Mouse (Mus musculus): ENCODE measurements at regions not wholly inside any gene's neighbourhood (a gene's known extent, or its start where the extent isn't known, plus 50 kb on each side); places are given as distances from the start of the nearest gene placed in this dataset.

DNA sequence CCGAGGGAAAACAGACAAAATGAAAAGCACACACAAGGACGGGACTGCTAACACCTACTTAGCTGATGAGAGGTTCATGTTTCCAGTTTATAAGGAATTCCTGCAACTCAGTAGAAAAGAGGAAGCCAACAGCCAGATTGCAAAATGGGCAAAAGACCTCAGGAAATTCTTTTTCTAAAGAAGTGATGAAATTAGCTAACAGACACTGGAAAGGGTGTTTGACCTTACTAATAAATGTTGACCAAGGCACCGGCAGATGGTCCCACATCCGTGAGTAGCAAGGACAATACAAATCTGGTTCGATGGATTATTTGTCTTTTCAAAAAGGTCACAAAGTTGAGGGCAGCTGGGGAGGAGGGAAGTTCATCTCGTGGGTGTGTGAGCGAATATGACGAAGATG, 93.3 kb downstream of the Atxn7l3b start:
- no peak for TF ChIP-seq CTCF (IDR thresholded peaks at IDR 0.05)
- H3K4me1 ChIP-seq (ENCODE audit: insufficient read depth, low read length): no peaks in the 10 kb centered on the region
- no peaks in the 10 kb centered on the region for H3K9me3 ChIP-seq (ENCODE audit: low read length)
- H3K4me2 ChIP-seq (ENCODE audit: low read depth, low read length, poor library complexity, severe bottlenecking): no peak overlapping the region
- ATAC-seq (ENCODE audit: low FRiP score) (no peak), DNase-seq (ENCODE audit: low spot score) (no peak)
- no peak overlapping the region for H3K27ac ChIP-seq (ENCODE audit: low read depth, low read length)
- no peaks in the 10 kb centered on the region for H3K36me3 ChIP-seq (ENCODE audit: insufficient read depth, low read length)
- no peaks in the 10 kb centered on the region for H3K27me3 ChIP-seq (ENCODE audit: insufficient read depth, low read length)
- no peak overlapping the region for H3K9ac ChIP-seq (replicated peaks; ENCODE audit: low read length, poor library complexity, severe bottlenecking)
- no peak overlapping the region for H3K4me3 ChIP-seq (ENCODE audit: low read depth, low read length)
- 78% methylated on average over 8 of the region's 8 CpGs for WGBS

DNA sequence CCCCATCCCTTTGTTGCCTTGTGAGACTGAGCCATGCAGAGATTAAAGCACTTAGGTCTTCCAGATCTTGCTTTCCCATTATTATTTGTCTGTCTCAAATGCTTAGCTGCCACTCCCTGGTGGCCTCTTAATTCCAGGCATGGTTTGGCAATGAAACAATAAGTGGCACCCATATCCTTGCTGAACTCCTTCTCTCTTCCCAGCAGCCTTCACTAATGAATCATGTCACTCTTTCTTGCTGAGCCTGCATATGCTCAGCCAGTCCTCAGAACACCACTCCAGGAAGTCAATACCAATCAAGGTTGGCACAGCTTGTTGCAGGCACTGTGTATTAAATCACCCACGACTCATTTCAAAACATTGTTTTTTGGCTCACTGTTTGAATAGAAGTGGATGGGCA, 118.6 kb downstream of the Atxn7l3b start:
- no peak overlapping the region for H3K4me2 ChIP-seq (ENCODE audit: low read depth, low read length, poor library complexity, severe bottlenecking)
- H3K9me3 ChIP-seq (ENCODE audit: low read length): no peaks in the 10 kb centered on the region
- 16% methylated on average over 1 of the region's 1 CpGs for WGBS
- H3K9ac ChIP-seq (replicated peaks; ENCODE audit: low read length, poor library complexity, severe bottlenecking): no peak overlapping the region
- no peak overlapping the region for H3K27ac ChIP-seq (ENCODE audit: low read depth, low read length)
- H3K36me3 ChIP-seq (ENCODE audit: insufficient read depth, low read length): no peaks in the 10 kb centered on the region
- H3K4me1 ChIP-seq (ENCODE audit: insufficient read depth, low read length): no peaks in the 10 kb centered on the region
- no peak for TF ChIP-seq CTCF (IDR thresholded peaks at IDR 0.05)
- DNase-seq (ENCODE audit: low spot score) (peak; percentile 33), ATAC-seq (ENCODE audit: low FRiP score) (no peak)
- H3K27me3 ChIP-seq (ENCODE audit: insufficient read depth, low read length): no peaks in the 10 kb centered on the region
- no peak overlapping the region for H3K4me3 ChIP-seq (ENCODE audit: low read depth, low read length)

DNA sequence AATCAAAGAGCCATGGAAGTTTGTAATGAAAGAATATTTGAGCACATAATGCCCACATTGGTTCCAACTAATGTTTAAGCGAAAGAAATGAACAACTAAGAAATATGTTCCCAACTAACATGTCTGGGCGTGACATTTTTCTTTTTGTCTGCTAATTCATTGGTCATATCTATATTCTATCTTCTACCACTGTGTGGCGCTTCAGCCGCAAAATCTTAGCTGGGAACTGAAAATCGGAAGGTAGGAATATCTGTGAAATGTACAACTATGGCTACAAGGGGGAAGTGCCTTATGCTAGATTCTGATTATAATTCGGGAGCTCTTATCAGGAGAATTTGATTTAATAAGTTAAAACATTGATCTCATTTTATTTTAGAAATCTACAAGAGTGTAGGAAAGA, 125.2 kb downstream of the Atxn7l3b start:
- Histone ChIP-seq H3K36me3 (ENCODE audit: insufficient read depth, low read length) (no peaks in the 10 kb centered on the region), H3K4me1 (ENCODE audit: insufficient read depth, low read length) (no peaks in the 10 kb centered on the region), H3K27ac (ENCODE audit: low read depth, low read length) (no peak overlapping the region), H3K9ac (replicated peaks; ENCODE audit: low read length, poor library complexity, severe bottlenecking) (no peak overlapping the region), H3K4me2 (ENCODE audit: low read depth, low read length, poor library complexity, severe bottlenecking) (no peak overlapping the region), H3K9me3 (ENCODE audit: low read length) (peaks cover 2% of the 10 kb centered on the region; the same call in 1 of the 2 replicates), H3K4me3 (ENCODE audit: low read depth, low read length) (no peak overlapping the region), H3K27me3 (ENCODE audit: insufficient read depth, low read length) (no peaks in the 10 kb centered on the region)
- DNase-seq (ENCODE audit: low spot score): peak; percentile 52
- no peak for ATAC-seq (ENCODE audit: low FRiP score)
- WGBS: 51% methylated on average over 6 of the region's 6 CpGs
- TF ChIP-seq CTCF (IDR thresholded peaks at IDR 0.05): peak; percentile 73

DNA sequence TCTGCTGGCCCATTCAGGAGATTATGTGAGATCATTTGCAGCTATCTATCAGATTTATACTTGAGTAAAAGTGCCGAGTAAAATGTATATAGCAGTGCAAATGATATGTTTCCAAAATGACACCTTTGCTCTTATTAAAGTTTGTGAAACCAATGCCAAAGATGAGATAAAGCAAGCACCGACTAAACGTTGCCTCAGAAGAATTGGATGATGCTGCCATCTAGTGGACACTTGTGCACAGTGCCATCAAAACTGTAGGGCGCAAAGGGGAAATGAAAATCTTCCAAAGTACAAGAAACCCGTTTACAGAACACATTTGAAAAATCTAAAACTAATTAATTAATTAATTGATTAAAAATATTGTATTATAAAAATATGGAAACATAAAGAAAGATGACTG, 127.2 kb downstream of the Atxn7l3b start:
- 5% methylated on average over 5 of the region's 5 CpGs for WGBS

DNA sequence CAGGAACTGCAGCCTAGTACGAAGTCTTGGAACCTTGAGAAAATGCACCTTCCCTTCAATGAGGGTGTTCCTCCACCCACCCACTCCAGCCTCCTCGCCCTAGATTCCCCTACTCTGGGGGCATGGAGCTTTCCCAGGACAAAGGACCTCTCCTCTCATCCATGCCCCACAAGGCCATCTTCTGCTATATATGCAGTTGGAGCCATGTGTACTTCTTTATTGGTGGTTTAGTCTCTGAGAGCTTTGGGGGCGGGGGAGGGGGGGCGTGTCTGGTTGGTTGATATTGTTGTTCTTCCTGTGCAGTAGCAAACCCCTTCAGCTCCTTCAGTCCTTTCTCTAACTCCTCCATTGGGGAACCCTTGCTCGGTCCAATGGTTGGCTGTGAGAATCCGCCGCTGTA, 130.2 kb downstream of the Atxn7l3b start:
- TF ChIP-seq CTCF (IDR thresholded peaks at IDR 0.05): no peak
- no peak overlapping the region for H3K9ac ChIP-seq (replicated peaks; ENCODE audit: low read length, poor library complexity, severe bottlenecking)
- H3K27ac ChIP-seq (ENCODE audit: low read depth, low read length): no peak overlapping the region
- H3K27me3 ChIP-seq (ENCODE audit: insufficient read depth, low read length): no peaks in the 10 kb centered on the region
- H3K9me3 ChIP-seq (ENCODE audit: low read length): no peaks in the 10 kb centered on the region
- H3K4me1 ChIP-seq (ENCODE audit: insufficient read depth, low read length): no peaks in the 10 kb centered on the region
- H3K4me2 ChIP-seq (ENCODE audit: low read depth, low read length, poor library complexity, severe bottlenecking): no peak overlapping the region
- WGBS: 26% methylated on average over 7 of the region's 7 CpGs
- ATAC-seq (ENCODE audit: low FRiP score) (no peak), DNase-seq (ENCODE audit: low spot score) (no peak)
- no peak overlapping the region for H3K4me3 ChIP-seq (ENCODE audit: low read depth, low read length)
- H3K36me3 ChIP-seq (ENCODE audit: insufficient read depth, low read length): no peaks in the 10 kb centered on the region

More for the DNA sequence above, 127.2 kb downstream of the Atxn7l3b start:
- TF ChIP-seq CTCF (IDR thresholded peaks at IDR 0.05): peak; percentile 93
- Histone ChIP-seq H3K4me1 (ENCODE audit: insufficient read depth, low read length) (no peaks in the 10 kb centered on the region), H3K36me3 (ENCODE audit: insufficient read depth, low read length) (no peaks in the 10 kb centered on the region), H3K4me2 (ENCODE audit: low read depth, low read length, poor library complexity, severe bottlenecking) (no peak overlapping the region), H3K4me3 (ENCODE audit: low read depth, low read length) (no peak overlapping the region), H3K27ac (ENCODE audit: low read depth, low read length) (no peak overlapping the region), H3K9me3 (ENCODE audit: low read length) (peaks cover 2% of the 10 kb centered on the region; the same call in 1 of the 2 replicates), H3K27me3 (ENCODE audit: insufficient read depth, low read length) (no peaks in the 10 kb centered on the region), H3K9ac (replicated peaks; ENCODE audit: low read length, poor library complexity, severe bottlenecking) (no peak overlapping the region)
- DNase-seq (ENCODE audit: low spot score) (peak; percentile 78), ATAC-seq (ENCODE audit: low FRiP score) (no peak)

DNA sequence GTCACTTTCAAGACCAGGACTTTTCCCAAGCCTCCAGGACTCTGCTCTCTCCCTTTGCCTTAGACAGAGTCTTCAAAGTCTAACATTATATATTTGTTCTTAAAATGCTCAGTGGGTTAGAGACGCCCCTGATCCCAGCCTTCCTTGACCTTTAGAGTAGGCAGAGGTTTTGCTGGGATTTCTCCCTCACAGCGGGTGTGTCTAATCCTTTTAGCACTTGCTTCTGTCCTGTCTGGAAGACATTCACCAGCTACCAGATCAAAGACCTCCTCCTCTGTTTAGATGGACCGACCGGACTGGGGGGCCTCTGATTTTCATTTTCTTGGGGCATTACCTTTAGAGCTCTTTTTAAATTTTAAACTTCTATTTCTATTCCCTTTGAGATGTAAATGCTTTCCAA, 130.7 kb downstream of the Atxn7l3b start:
- no peak for DNase-seq (ENCODE audit: low spot score)
- H3K4me1 ChIP-seq (ENCODE audit: insufficient read depth, low read length): no peaks in the 10 kb centered on the region
- H3K4me3 ChIP-seq (ENCODE audit: low read depth, low read length): no peak overlapping the region
- H3K9ac ChIP-seq (replicated peaks; ENCODE audit: low read length, poor library complexity, severe bottlenecking): no peak overlapping the region
- no peaks in the 10 kb centered on the region for H3K9me3 ChIP-seq (ENCODE audit: low read length)
- no peaks in the 10 kb centered on the region for H3K27me3 ChIP-seq (ENCODE audit: insufficient read depth, low read length)
- no peaks in the 10 kb centered on the region for H3K36me3 ChIP-seq (ENCODE audit: insufficient read depth, low read length)
- 9% methylated on average over 4 of the region's 4 CpGs for WGBS
- no peak overlapping the region for H3K27ac ChIP-seq (ENCODE audit: low read depth, low read length)
- H3K4me2 ChIP-seq (ENCODE audit: low read depth, low read length, poor library complexity, severe bottlenecking): no peak overlapping the region
- no peak for TF ChIP-seq CTCF (IDR thresholded peaks at IDR 0.05)
- no peak for ATAC-seq (ENCODE audit: low FRiP score)

Measured in midbrain, postnatal 0 days (tissue).